Mouse (Mus musculus) hindbrain, embryonic 16.5 days (tissue): Measurements from ENCODE around the gene Ptx4. TPM values are rescaled to one million over a fixed set of nuclear protein-coding genes. Genes with fewer than 3 reads are reported as not detected.

Experiments
- ATAC-seq: fragments of 200-750 bp; cut with Nextera tagmentation; 2 replicates; pipeline ENCODE4 v1.8.0; 2017; ENCODE audit warnings: moderate TSS enrichment, moderate library complexity
- H3K27ac ChIP-seq: fragments of 300-500 bp; sonication (generic); 2 replicates; pipeline ENCODE4 v1.5.1; 2014; ENCODE audit warnings: low read depth, mild to moderate bottlenecking, control low read depth, low read length, moderate library complexity
- H3K27me3 ChIP-seq: fragments of 300-500 bp; sonication (generic); replicated peaks from 2 replicates; pipeline ENCODE4 v1.6.1; 2014; ENCODE audit warnings: low read length; ENCODE audit not compliant: control insufficient read depth, insufficient read depth
- H3K36me3 ChIP-seq: fragments of 300-500 bp; sonication (generic); 2 replicates; pipeline ENCODE4 v1.6.1; 2014; ENCODE audit warnings: mild to moderate bottlenecking, low read length, moderate library complexity, mixed read lengths; ENCODE audit not compliant: control insufficient read depth, insufficient read depth
- H3K4me1 ChIP-seq: fragments of 300-500 bp; sonication (generic); 2 replicates; pipeline ENCODE4 v1.6.1; 2014; ENCODE audit warnings: low read depth, low read length; ENCODE audit not compliant: control insufficient read depth, insufficient read depth
- H3K4me2 ChIP-seq: fragments of 300-500 bp; sonication (generic); 2 replicates; pipeline ENCODE4 v1.6.1; 2014; ENCODE audit warnings: mild to moderate bottlenecking, low read length, control low read depth, moderate library complexity
- H3K4me3 ChIP-seq: fragments of 300-500 bp; sonication (generic); 2 replicates; pipeline ENCODE4 v1.5.1; 2014; ENCODE audit warnings: mild to moderate bottlenecking, low read length, control low read depth, moderate library complexity
- H3K9ac ChIP-seq: fragments of 300-500 bp; sonication (generic); 2 replicates; pipeline ENCODE4 v1.6.1; 2014; ENCODE audit warnings: low read depth, mild to moderate bottlenecking, control low read depth, low read length, moderate library complexity
- H3K9me3 ChIP-seq: fragments of 300-500 bp; sonication (generic); 2 replicates; pipeline ENCODE4 v1.6.1; 2014; ENCODE audit warnings: mild to moderate bottlenecking, low read length, moderate library complexity; ENCODE audit not compliant: control insufficient read depth
- WGBS: fragments of 180-500 bp; shearing (Covaris S2); extraction: QIAGEN DNeasy Blood & Tissue Kit; methylation state at CpG from one replicate; pipeline ENCODE4 v1.1.7; 2014; 5-methylcytosine and 5-hydroxymethylcytosine counted together
- polyA plus RNA-seq: library from polyadenylated mRNA; unstranded; fragments of >200 nt; fragmentation: Nextera tagmentation; extraction: Ambion mirVana; gene quantifications from 2 replicates; pipeline ENCODE4 v1.2.1, GENCODE M21; 2015

Gene Ptx4
- polyA plus RNA-seq, 1 experiment from 2014 or later, result not detected

GRCm38 (mm10) chr17:25165970-25166671 lies 45.6 kb downstream of the Ptx4 start:
- Histone ChIP-seq H3K36me3 (peaks cover 4% of the 10 kb centered on the region; the same call in 1 of the 2 replicates), H3K9ac (no peak overlapping the region), H3K9me3 (no peaks in the 10 kb centered on the region), H3K4me3 (no peak overlapping the region), H3K27me3 (no peaks in the 10 kb centered on the region), H3K4me1 (no peaks in the 10 kb centered on the region), H3K27ac (no peak overlapping the region), H3K4me2 (no peak overlapping the region)
- 67% methylated on average over 6 of the region's 6 CpGs for WGBS
- no peak for ATAC-seq

- Histone ChIP-seq H3K27me3 (no peaks in the 10 kb centered on the region), H3K4me2 (no peak overlapping the region), H3K9me3 (no peaks in the 10 kb centered on the region), H3K9ac (no peak overlapping the region), H3K4me1 (no peaks in the 10 kb centered on the region), H3K36me3 (no peaks in the 10 kb centered on the region), H3K4me3 (no peak overlapping the region), H3K27ac (no peak overlapping the region)
- no peak for ATAC-seq
- WGBS, result 97% methylated on average over 2 of the region's 2 CpGs
These were observed 49.1 kb downstream of the Ptx4 start for GRCm38 (mm10) chr17:25169706-25170105.

- H3K4me1 ChIP-seq, result no peaks in the 10 kb centered on the region
- H3K36me3 ChIP-seq, result no peaks in the 10 kb centered on the region
- H3K4me3 ChIP-seq, result no peak overlapping the region
- no peak for ATAC-seq
- WGBS, result 91% methylated on average over 3 of the region's 3 CpGs
- no peaks in the 10 kb centered on the region for H3K27me3 ChIP-seq
- H3K4me2 ChIP-seq, result no peak overlapping the region
- H3K9ac ChIP-seq, result no peak overlapping the region
- H3K9me3 ChIP-seq, result no peaks in the 10 kb centered on the region
- no peak overlapping the region for H3K27ac ChIP-seq
These were observed 52.0 kb downstream of the Ptx4 start for GRCm38 (mm10) chr17:25172558-25172957.

Other genes starting within 250 kb of the Ptx4 start
- gene Nubp2, start 234.4 kb upstream of the Ptx4 start, polyA plus RNA-seq, result 64.1 and 65.7 TPM in 2 replicates
- 88.2 and 90.4 TPM in 2 replicates for gene Spsb3, start 234.1 kb upstream of the Ptx4 start, polyA plus RNA-seq
- gene Eme2, start 225.7 kb upstream of the Ptx4 start, polyA plus RNA-seq, result 30.1 and 30.2 TPM in 2 replicates
- 85.3 and 89.0 TPM in 2 replicates for gene Mrps34, start 225.6 kb upstream of the Ptx4 start, polyA plus RNA-seq
- 88.2 and 99.9 TPM in 2 replicates for gene Nme3, start 224.3 kb upstream of the Ptx4 start, polyA plus RNA-seq
- 90.0 and 102 TPM in 2 replicates for gene Mapk8ip3, start 183.8 kb upstream of the Ptx4 start, polyA plus RNA-seq
- gene Jpt2, start 160.1 kb upstream of the Ptx4 start, polyA plus RNA-seq, result 82.9 and 97.9 TPM in 2 replicates
- gene Cramp1l, start 105.0 kb upstream of the Ptx4 start, polyA plus RNA-seq, result 4.0 and 5.5 TPM in 2 replicates
- gene Ift140, start 104.7 kb upstream of the Ptx4 start, polyA plus RNA-seq, result 17.1 and 20.8 TPM in 2 replicates
- 13.8 and 14.1 TPM in 2 replicates for gene Tmem204, start 37.2 kb upstream of the Ptx4 start, polyA plus RNA-seq
- 54.6 and 60.8 TPM in 2 replicates for gene Telo2, start 4.8 kb upstream of the Ptx4 start, polyA plus RNA-seq
- 28.9 and 34.3 TPM in 2 replicates for gene Clcn7, start 12.6 kb downstream of the Ptx4 start, polyA plus RNA-seq
- not detected in 2 replicates for gene Ccdc154, start 41.7 kb downstream of the Ptx4 start, polyA plus RNA-seq
- gene Gm38655, start 54.7 kb downstream of the Ptx4 start, polyA plus RNA-seq, result not detected in 2 replicates
- gene BC003965, start 63.8 kb downstream of the Ptx4 start, polyA plus RNA-seq, result 33.8 and 34.1 TPM in 2 replicates
- 16.0 and 17.6 TPM in 2 replicates for gene Unkl, start 67.6 kb downstream of the Ptx4 start, polyA plus RNA-seq
- 110 and 114 TPM in 2 replicates for gene Gnptg, start 119.4 kb downstream of the Ptx4 start, polyA plus RNA-seq
- gene Tsr3, start 119.4 kb downstream of the Ptx4 start, polyA plus RNA-seq, result 57.4 and 58.2 TPM in 2 replicates
- gene Baiap3, start 135.6 kb downstream of the Ptx4 start, polyA plus RNA-seq, result 23.4 and 26.0 TPM in 2 replicates
- 409 and 435 TPM in 2 replicates for gene Ube2i, start 153.9 kb downstream of the Ptx4 start, polyA plus RNA-seq
- not detected in 2 replicates for gene Prss34, start 177.6 kb downstream of the Ptx4 start, polyA plus RNA-seq
- gene Prss28, start 187.9 kb downstream of the Ptx4 start, polyA plus RNA-seq, result not detected in 2 replicates
- not detected in 2 replicates for gene Prss29, start 197.9 kb downstream of the Ptx4 start, polyA plus RNA-seq
- gene Tpsab1, start 224.8 kb downstream of the Ptx4 start, polyA plus RNA-seq, result not detected in 2 replicates
- 0.19 and 2.1 TPM in 2 replicates for gene Tpsb2, start 245.5 kb downstream of the Ptx4 start, polyA plus RNA-seq
- 0.43 and 0.55 TPM in 2 replicates for gene Tpsg1, start 248.5 kb downstream of the Ptx4 start, polyA plus RNA-seq